Mouse (Mus musculus) hindbrain, embryonic 13.5 days (tissue): ENCODE measurements at regions not wholly inside any gene's neighbourhood (a gene's known extent, or its start where the extent isn't known, plus 50 kb on each side); places are given as distances from the start of the nearest gene placed in this dataset.

ENCODE experiments used
- ATAC-seq: fragments of 200-750 bp; cut with Nextera tagmentation; 2 replicates; pipeline ENCODE4 v1.8.0; 2017; ENCODE audit warnings: moderate TSS enrichment; ENCODE audit not compliant: low FRiP score
- H3K27ac ChIP-seq: fragments of 300-500 bp; sonication (generic); 2 replicates; pipeline ENCODE4 v1.5.1; 2015; ENCODE audit warnings: inconsistent platforms, mild to moderate bottlenecking, moderate library complexity
- H3K27me3 ChIP-seq: fragments of 300-500 bp; sonication (generic); 2 replicates; pipeline ENCODE4 v1.6.1; 2015; ENCODE audit warnings: mild to moderate bottlenecking, inconsistent platforms
- H3K36me3 ChIP-seq: fragments of 300-500 bp; sonication (generic); 2 replicates; pipeline ENCODE4 v1.6.1; 2015; ENCODE audit warnings: mild to moderate bottlenecking, inconsistent platforms
- H3K4me1 ChIP-seq: fragments of 300-500 bp; sonication (generic); replicated peaks from 2 replicates; pipeline ENCODE4 v1.6.1; 2015; ENCODE audit warnings: inconsistent platforms
- H3K4me2 ChIP-seq: fragments of 300-500 bp; sonication (generic); 2 replicates; pipeline ENCODE4 v1.6.1; 2015; ENCODE audit warnings: inconsistent platforms, mild to moderate bottlenecking, moderate library complexity
- H3K4me3 ChIP-seq: fragments of 300-500 bp; sonication (generic); 2 replicates; pipeline ENCODE4 v1.5.1; 2015; ENCODE audit warnings: mild to moderate bottlenecking, inconsistent platforms
- H3K9ac ChIP-seq: fragments of 300-500 bp; sonication (generic); 2 replicates; pipeline ENCODE4 v1.6.1; 2015; ENCODE audit warnings: mild to moderate bottlenecking, inconsistent platforms
- H3K9me3 ChIP-seq: fragments of 300-500 bp; sonication (generic); 2 replicates; pipeline ENCODE4 v1.6.1; 2016; ENCODE audit warnings: inconsistent platforms
- WGBS: fragments of 180-500 bp; shearing (Covaris S2); methylation state at CpG from one replicate; pipeline ENCODE4 v1.1.7; 2015; 5-methylcytosine and 5-hydroxymethylcytosine counted together

DNA sequence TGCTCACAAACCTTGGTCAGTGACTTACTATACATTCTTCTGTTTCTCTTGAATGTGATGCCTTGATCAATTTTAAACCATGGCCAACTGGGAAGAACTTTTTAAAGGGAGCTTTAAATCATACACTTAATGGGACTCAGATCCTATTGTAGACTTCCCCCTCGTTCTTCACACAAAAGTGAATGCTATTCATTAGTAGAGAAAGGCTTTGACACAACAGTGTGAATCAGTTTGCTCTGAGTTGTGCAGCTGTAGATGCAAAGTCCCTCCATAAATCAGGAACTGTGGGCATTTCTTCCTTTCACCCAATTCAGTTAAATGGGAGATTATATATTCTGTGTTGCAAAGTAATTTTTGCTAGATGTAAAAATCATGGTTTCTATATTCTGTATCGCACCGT, 831.6 kb upstream of the Epha7 start:
- H3K27ac ChIP-seq, result no peak overlapping the region
- H3K9me3 ChIP-seq, result no peaks in the 10 kb centered on the region
- H3K36me3 ChIP-seq, result no peaks in the 10 kb centered on the region
- H3K9ac ChIP-seq, result no peak overlapping the region
- no peak overlapping the region for H3K4me3 ChIP-seq
- no peak for ATAC-seq
- H3K4me2 ChIP-seq, result no peak overlapping the region
- 70% methylated on average over 3 of the region's 3 CpGs for WGBS
- no peaks in the 10 kb centered on the region for H3K27me3 ChIP-seq
- H3K4me1 ChIP-seq, result no peaks in the 10 kb centered on the region

DNA sequence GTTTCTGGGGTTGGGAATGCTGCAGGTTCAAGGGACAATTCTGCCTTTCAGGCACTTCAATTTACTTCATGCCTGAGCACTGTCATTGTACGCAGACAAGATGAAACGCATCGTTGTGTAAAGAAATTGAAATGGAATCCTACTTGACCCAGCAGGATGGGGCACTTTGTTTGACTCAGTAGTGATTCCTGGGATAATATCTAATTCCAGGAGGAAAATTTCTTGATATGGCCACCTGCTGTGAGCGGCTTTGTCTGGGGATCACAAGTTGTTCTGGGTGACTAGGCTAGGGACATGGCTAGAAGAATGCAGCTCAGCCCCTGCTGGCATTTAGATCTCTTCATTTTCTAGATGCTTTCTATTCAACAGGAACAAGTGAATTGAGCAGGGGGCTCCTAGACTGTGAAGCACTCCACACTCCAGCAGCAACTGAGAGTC, 824.9 kb upstream of the Epha7 start:
- Histone ChIP-seq H3K27me3 (no peaks in the 10 kb centered on the region), H3K4me2 (peak overlapping the region; percentile 6; the same call in 1 of the 2 replicates)
- no peak for ATAC-seq

DNA sequence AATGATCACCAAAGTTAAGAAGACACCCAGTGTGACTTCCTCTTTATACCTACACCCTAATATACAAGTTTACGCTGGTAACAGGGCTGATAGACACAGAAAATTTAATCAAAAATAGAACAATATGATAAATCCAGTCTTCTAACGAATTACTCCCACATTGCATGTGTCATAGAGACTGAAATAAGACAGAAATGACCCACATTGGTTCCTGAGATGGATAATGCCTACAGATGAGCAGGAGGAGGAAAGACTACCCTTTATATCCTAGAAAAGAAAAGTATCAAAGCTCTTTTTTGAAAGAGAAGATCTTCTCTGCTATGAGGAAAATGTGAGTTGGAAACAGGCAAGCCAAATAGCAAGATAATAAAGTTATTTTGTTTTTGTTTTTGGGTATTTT, 818.5 kb upstream of the Epha7 start:
- Histone ChIP-seq H3K27me3 (no peaks in the 10 kb centered on the region), H3K36me3 (no peaks in the 10 kb centered on the region), H3K4me3 (no peak overlapping the region), H3K4me1 (no peaks in the 10 kb centered on the region), H3K27ac (no peak overlapping the region), H3K9ac (no peak overlapping the region), H3K9me3 (no peaks in the 10 kb centered on the region), H3K4me2 (no peak overlapping the region)
- no peak for ATAC-seq
- WGBS, result 84% methylated on average over 2 of the region's 2 CpGs

More for the DNA sequence above, 824.9 kb upstream of the Epha7 start:
- no peak overlapping the region for H3K27ac ChIP-seq
- WGBS, result 20% methylated on average over 4 of the region's 4 CpGs
- H3K4me3 ChIP-seq, result no peak overlapping the region
- H3K9me3 ChIP-seq, result no peaks in the 10 kb centered on the region
- H3K36me3 ChIP-seq, result no peaks in the 10 kb centered on the region
- no peak overlapping the region for H3K9ac ChIP-seq
- H3K4me1 ChIP-seq, result peaks cover 5% of the 10 kb centered on the region

DNA sequence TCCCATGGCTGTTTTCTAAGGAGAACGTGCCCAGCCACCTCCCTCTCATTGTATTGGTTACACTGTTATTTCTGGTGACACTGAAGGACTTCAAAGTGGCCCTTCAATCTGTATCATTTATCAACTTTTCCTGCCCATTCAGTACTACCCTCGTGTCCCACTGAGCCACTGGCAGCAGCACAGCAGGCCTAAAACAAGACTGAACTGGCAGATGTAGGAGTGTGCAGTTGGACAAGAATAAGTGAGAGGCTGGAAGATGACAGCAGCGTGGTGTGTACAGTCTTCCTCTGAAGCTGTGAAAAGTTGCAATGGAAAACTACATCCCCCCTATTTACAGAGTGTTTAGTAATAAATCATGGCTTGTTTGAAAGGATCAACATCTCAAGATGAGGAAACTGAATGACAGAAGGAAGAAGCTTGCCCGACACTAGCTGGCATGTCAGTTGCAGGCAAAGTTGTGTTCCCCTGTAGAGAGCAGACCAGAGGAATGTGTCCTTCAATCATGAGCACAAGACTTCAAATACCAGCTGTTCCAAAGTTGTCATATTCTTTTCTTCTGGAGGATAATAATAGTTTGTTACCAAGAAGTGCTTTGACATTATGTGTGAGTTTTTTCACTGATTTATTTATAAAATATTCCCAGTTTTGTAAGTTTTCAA, 811.0 kb upstream of the Epha7 start:
- no peaks in the 10 kb centered on the region for H3K36me3 ChIP-seq
- no peaks in the 10 kb centered on the region; the same call in 1 of the 2 replicates for H3K4me1 ChIP-seq
- no peak for ATAC-seq
- no peaks in the 10 kb centered on the region for H3K9me3 ChIP-seq
- no peaks in the 10 kb centered on the region for H3K27me3 ChIP-seq
- H3K9ac ChIP-seq, result no peak overlapping the region
- H3K27ac ChIP-seq, result no peak overlapping the region
- 21% methylated on average over 4 of the region's 4 CpGs for WGBS
- no peak overlapping the region for H3K4me3 ChIP-seq
- no peak overlapping the region for H3K4me2 ChIP-seq
